Mouse (Mus musculus): ENCODE results near the gene Tcirg1.

DNA sequence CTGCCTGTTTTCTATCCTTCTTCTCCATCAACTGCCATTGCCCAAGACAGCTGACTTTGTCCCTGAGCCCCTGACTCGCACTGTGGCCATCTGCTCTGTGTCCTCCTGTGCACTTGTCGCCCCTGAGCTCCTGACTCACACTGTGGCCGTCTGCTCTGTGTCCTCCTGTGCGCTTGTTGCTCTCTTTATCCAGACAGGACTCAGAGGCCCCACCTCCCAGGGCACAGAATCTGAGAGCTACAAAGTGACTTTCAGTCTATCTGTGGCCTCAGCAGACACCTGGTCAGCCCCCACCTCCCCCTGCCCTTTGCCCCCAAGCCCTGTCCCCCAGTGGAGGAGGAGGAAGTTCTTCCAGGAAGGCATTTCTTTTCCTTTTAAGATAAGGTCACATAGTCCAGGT lies 48.9 kb upstream of the Tcirg1 start:
- no peak for TF ChIP-seq ZC3H11A (IDR thresholded peaks at IDR 0.05; ENCODE audit: borderline replicate concordance, low read depth, low read length)
- no peak for TF ChIP-seq ZNF384 (IDR thresholded peaks at IDR 0.05; ENCODE audit: low read depth, low read length)
- no peak for TF ChIP-seq MAFK (IDR thresholded peaks at IDR 0.05; ENCODE audit: insufficient read depth, low read depth, low read length)
- no peak for TF ChIP-seq HCFC1 (IDR thresholded peaks at IDR 0.05; ENCODE audit: borderline replicate concordance, insufficient read depth, low read length)
